Mouse (Mus musculus): ENCODE results near the gene Tsc2. TPM values are rescaled to one million over a fixed set of nuclear protein-coding genes. Genes with fewer than 3 reads are reported as not detected.
"Not testable (repeated sequence)": the region's sequence is repeated elsewhere in the genome, so short reads cannot be mapped to it uniquely, and the experiment has no call there.

The Tsc2 gene
- polyA plus RNA-seq (2016; fragmentation: Nextera tagmentation; extraction: Ambion mirVana), result 56.9 and 66.4 TPM in 2 replicates

DNA sequence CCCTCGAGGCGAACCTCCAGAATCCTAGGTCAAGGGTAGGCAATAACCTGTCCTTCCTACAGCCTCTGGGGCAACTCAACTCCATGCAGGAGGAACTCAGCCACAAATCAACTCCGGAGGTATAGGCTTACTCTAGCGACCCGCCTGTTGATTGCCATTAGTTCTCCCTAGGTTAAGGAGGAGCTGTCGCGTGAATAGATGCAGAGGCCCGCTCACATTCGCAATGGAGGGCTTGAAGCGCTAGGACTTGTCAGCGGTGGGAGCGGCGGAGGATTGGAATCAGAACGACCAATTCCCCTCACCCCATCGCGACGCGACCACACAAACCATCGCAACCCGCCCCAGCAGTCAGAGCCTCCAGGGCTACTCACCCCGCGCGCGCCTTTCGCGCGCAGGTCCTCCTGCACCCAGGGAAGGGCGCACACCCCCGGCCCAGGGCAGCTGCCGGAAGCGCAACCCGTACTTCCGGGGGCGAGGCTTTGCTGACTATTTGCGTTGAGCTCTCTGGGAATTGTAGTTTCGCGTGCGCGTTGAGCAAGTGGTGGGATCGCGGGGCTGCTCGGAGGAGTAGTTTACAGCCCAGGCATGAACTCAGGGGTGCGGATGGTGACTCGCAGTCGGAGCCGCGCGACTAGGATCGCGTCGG, at the start of gene Tsc2, which contains the start of gene Nthl1:
Gene Tsc2, minus strand, starts transcription at position 464 of the 646 bp plus-strand sequence.
Gene Nthl1, plus strand, starts transcription at position 514 of the 646 bp plus-strand sequence.
- peaks cover 39% of the 10 kb centered on the region for H3K4me1 ChIP-seq
- no peaks in the 10 kb centered on the region for H3K9me3 ChIP-seq
- WGBS, result 2% methylated on average over 51 of the region's 51 CpGs
- peaks cover 38% of the 10 kb centered on the region for H3K36me3 ChIP-seq
- peak within 1 kb of the TSS; percentile 75 for H3K4me3 ChIP-seq
- DNase-seq (ENCODE audit: low spot score), result peak; percentile 96
- peaks cover 28% of the 10 kb centered on the region for H3K27me3 ChIP-seq (ENCODE audit: insufficient read depth, poor library complexity, severe bottlenecking)
- peak within 1 kb of the TSS; percentile 90 for H3K27ac ChIP-seq

DNA sequence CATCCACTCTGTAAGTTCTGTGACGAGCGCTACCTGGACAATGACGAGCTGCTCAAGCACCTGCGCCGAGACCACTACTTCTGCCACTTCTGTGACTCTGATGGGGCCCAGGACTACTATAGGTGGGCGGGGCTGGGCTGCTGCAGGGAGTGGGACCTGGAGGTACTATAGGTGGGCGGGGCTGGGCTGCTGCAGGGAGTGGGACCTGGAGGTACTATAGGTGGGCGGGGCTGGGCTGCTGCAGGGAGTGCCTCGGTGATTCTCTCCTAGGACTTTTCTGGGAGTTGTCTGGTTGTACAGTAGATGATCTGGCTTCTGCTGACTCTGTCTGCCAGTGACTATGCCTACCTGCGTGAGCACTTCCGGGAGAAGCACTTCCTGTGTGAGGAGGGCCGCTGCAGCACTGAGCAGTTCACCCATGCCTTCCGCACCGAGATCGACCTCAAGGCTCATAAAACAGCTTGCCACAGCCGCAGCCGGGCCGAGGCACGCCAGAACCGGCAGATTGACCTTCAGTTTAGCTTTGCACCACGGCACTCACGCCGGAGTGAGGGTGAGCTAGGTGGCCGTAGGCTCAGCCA, 45.2 kb upstream of the Tsc2 start:
- Histone ChIP-seq H3K9me3 (no peaks in the 10 kb centered on the region), H3K36me3 (peaks cover 61% of the 10 kb centered on the region), H3K4me3 (no peak overlapping the region), H3K27me3 (ENCODE audit: insufficient read depth, poor library complexity, severe bottlenecking) (no peaks in the 10 kb centered on the region), H3K4me1 (peaks cover 23% of the 10 kb centered on the region), H3K27ac (no peak overlapping the region)
- no peak for DNase-seq (ENCODE audit: low spot score)
- WGBS, result 90% methylated on average over 24 of the region's 24 CpGs

GRCm38 (mm10) chr17:24676877-24677276, 44.4 kb upstream of the Tsc2 start:
- peaks cover 56% of the 10 kb centered on the region for H3K36me3 ChIP-seq
- H3K27me3 ChIP-seq (ENCODE audit: insufficient read depth, poor library complexity, severe bottlenecking), result no peaks in the 10 kb centered on the region
- no peaks in the 10 kb centered on the region for H3K9me3 ChIP-seq
- WGBS, result 93% methylated on average over 5 of the region's 5 CpGs
- H3K27ac ChIP-seq, result no peak overlapping the region
- DNase-seq (ENCODE audit: low spot score), result no peak
- no peak overlapping the region for H3K4me3 ChIP-seq
- peaks cover 30% of the 10 kb centered on the region for H3K4me1 ChIP-seq

GRCm38 (mm10) chr17:24676187-24676586, 43.8 kb upstream of the Tsc2 start:
- no peak overlapping the region for H3K27ac ChIP-seq
- peaks cover 37% of the 10 kb centered on the region for H3K4me1 ChIP-seq
- no peaks in the 10 kb centered on the region for H3K27me3 ChIP-seq (ENCODE audit: insufficient read depth, poor library complexity, severe bottlenecking)
- no peaks in the 10 kb centered on the region for H3K9me3 ChIP-seq
- WGBS, result 60% methylated on average over 2 of the region's 2 CpGs
- DNase-seq (ENCODE audit: low spot score), result no peak
- H3K4me3 ChIP-seq, result no peak overlapping the region
- H3K36me3 ChIP-seq, result peaks cover 49% of the 10 kb centered on the region

- H3K9me3 ChIP-seq, result no peaks in the 10 kb centered on the region
- H3K4me1 ChIP-seq, result peaks cover 51% of the 10 kb centered on the region
- H3K27ac ChIP-seq, result no peak overlapping the region
- 74% methylated on average over 7 of the region's 7 CpGs for WGBS
- no peak overlapping the region for H3K4me3 ChIP-seq
- no peak for DNase-seq (ENCODE audit: low spot score)
- no peaks in the 10 kb centered on the region for H3K27me3 ChIP-seq (ENCODE audit: insufficient read depth, poor library complexity, severe bottlenecking)
- peaks cover 30% of the 10 kb centered on the region for H3K36me3 ChIP-seq
Observed at GRCm38 (mm10) chr17:24674277-24674676, 41.8 kb upstream of the Tsc2 start.

GRCm38 (mm10) chr17:24672141-24672540, 39.7 kb upstream of the Tsc2 start:
- Histone ChIP-seq H3K4me3 (0 out of 2 replicates have a peak overlapping the region, but pooled peaks have one; percentile 15), H3K9me3 (no peaks in the 10 kb centered on the region), H3K4me1 (peaks cover 57% of the 10 kb centered on the region), H3K27me3 (ENCODE audit: insufficient read depth, poor library complexity, severe bottlenecking) (no peaks in the 10 kb centered on the region), H3K36me3 (peaks cover 8% of the 10 kb centered on the region), H3K27ac (no peak overlapping the region)
- DNase-seq (ENCODE audit: low spot score), result no peak
- 26% methylated on average over 5 of the region's 5 CpGs for WGBS

GRCm38 (mm10) chr17:24671346-24671745, 38.9 kb upstream of the Tsc2 start:
- WGBS, result 62% methylated on average over 5 of the region's 5 CpGs
- Histone ChIP-seq H3K36me3 (peaks cover under 1% of the 10 kb centered on the region; the same call in 1 of the 2 replicates), H3K4me3 (peak overlapping the region; percentile 99; the same call in 1 of the 2 replicates), H3K9me3 (no peaks in the 10 kb centered on the region), H3K27me3 (ENCODE audit: insufficient read depth, poor library complexity, severe bottlenecking) (no peaks in the 10 kb centered on the region), H3K4me1 (peaks cover 57% of the 10 kb centered on the region), H3K27ac (peak overlapping the region; percentile 9; the same call in 1 of the 2 replicates)
- DNase-seq (ENCODE audit: low spot score), result no peak

DNA sequence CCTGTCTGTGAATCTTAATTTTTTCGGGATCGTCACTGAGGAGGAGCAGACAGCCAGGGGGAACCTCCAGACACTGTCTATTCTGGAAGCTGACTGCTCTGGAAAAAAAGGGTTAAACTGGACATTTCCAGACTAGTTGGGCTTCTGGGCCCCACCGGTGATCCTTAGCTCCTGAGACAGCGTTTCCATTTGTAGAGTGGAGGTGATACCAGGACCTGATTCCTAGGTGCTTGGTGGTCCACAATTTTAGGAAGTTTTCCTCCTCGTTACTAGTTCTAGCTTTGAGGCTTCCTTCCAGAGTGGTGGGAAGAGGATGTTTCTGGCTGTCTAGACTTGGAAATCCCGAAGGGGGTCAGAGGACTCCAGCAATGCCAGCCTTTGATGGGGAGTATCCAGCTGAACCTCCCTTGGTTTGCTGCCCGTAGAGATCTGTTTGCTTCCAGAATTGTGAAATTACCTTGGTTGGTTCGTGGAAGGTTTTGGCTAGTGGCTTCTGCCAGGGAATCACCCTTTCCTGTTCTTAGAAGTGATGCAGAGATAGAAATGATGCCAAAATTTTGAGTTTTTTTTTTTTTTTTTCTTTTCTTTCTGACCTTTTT, 37.9 kb upstream of the Tsc2 start:
- Histone ChIP-seq H3K27ac (peak overlapping the region; percentile 97), H3K27me3 (ENCODE audit: insufficient read depth, poor library complexity, severe bottlenecking) (no peaks in the 10 kb centered on the region), H3K36me3 (no peaks in the 10 kb centered on the region), H3K4me1 (peaks cover 49% of the 10 kb centered on the region), H3K4me3 (peak overlapping the region; percentile 99), H3K9me3 (no peaks in the 10 kb centered on the region)
- 12% methylated on average over 8 of the region's 8 CpGs for WGBS
- DNase-seq (ENCODE audit: low spot score), result no peak

- H3K27ac ChIP-seq, result peak within 1 kb of the TSS; percentile 97
- WGBS, result under 1% methylated on average over 78 of the region's 80 CpGs
- H3K36me3 ChIP-seq, result no peaks in the 10 kb centered on the region
- no peaks in the 10 kb centered on the region for H3K9me3 ChIP-seq
- no peaks in the 10 kb centered on the region for H3K27me3 ChIP-seq (ENCODE audit: insufficient read depth, poor library complexity, severe bottlenecking)
- peak within 1 kb of the TSS; percentile 99 for H3K4me3 ChIP-seq
- DNase-seq (ENCODE audit: low spot score), result peak; percentile 95
- peaks cover 48% of the 10 kb centered on the region for H3K4me1 ChIP-seq
Observed at GRCm38 (mm10) chr17:24669545-24670245, 37.3 kb upstream of the Tsc2 start, which contains the start of gene Zfp598. TSS of gene Zfp598 (plus strand) at chr17:24669687.

DNA sequence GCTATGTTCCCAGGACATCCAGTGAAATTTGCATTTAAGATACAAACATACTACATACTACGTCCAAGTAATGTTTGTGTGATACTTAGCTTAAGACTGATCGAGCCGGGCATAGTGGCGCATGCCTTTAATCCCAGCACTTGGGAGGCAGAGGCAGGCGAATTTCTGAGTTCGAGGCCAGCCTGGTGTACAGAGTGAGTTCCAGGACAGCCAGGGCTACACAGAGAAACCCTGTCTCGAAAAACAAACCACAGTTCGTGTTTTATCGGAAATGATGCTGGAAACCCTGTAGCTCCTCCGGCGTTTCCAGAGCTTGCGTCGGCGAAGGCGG, 36.7 kb upstream of the Tsc2 start:
- not testable (repeated sequence) for H3K36me3 ChIP-seq; H3K27me3 ChIP-seq (ENCODE audit: insufficient read depth, poor library complexity, severe bottlenecking); H3K9me3 ChIP-seq; DNase-seq (ENCODE audit: low spot score)
- 11% methylated on average over 15 of the region's 15 CpGs for WGBS
- Histone ChIP-seq H3K27ac (peak overlapping the region; percentile 97), H3K4me3 (peak overlapping the region; percentile 99), H3K4me1 (peaks cover 43% of the 10 kb centered on the region)

DNA sequence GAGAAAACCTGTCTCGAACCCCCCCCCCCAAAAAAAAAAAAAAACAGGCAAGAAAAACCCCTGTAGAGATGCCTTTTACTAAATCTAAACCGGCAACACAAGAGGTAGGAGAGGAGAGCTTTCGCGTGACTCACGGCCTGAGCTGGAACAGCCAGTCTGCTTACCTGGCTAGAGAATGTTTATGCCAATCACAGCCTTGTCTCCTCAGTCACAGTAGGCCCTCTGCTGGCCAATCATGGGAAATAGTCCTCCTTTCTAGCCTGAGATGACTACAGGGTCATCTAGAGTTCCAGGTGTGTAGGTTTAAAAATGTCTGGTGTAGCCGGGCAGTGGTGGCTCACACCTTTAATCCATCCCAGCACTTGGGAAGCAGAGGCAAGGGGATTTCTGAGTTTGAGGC, 35.0 kb upstream of the Tsc2 start:
- Histone ChIP-seq H3K27ac (no peak overlapping the region), H3K36me3 (no peaks in the 10 kb centered on the region), H3K9me3 (no peaks in the 10 kb centered on the region), H3K4me3 (no peak overlapping the region), H3K4me1 (peaks cover 32% of the 10 kb centered on the region), H3K27me3 (ENCODE audit: insufficient read depth, poor library complexity, severe bottlenecking) (peaks cover 1% of the 10 kb centered on the region; the same call in 1 of the 2 replicates)
- WGBS, result 29% methylated on average over 6 of the region's 6 CpGs
- DNase-seq (ENCODE audit: low spot score), result peak; percentile 87

- not testable (repeated sequence) for H3K9me3 ChIP-seq; H3K4me3 ChIP-seq; DNase-seq (ENCODE audit: low spot score); H3K27ac ChIP-seq; H3K27me3 ChIP-seq (ENCODE audit: insufficient read depth, poor library complexity, severe bottlenecking); H3K36me3 ChIP-seq
- WGBS, result 53% methylated on average over 7 of the region's 7 CpGs
- peaks cover 28% of the 10 kb centered on the region for H3K4me1 ChIP-seq
Observed at GRCm38 (mm10) chr17:24667011-24667410, 34.6 kb upstream of the Tsc2 start.

All from heart, embryonic 10.5 days (tissue).